Mouse (Mus musculus) midbrain, postnatal 0 days (tissue): Measurements from ENCODE around the gene Chrnd. TPM values are rescaled to one million over a fixed set of nuclear protein-coding genes. Genes with fewer than 3 reads are reported as not detected.
A peak's percentile ranks its signal among the peaks of the same experiment; 100 is the strongest.

Experiments used
- ATAC-seq: fragments of 200-750 bp; cut with Nextera tagmentation; 2 replicates; pipeline ENCODE4 v1.8.0; 2017; ENCODE audit warnings: moderate number of reproducible peaks, mild to moderate bottlenecking, moderate TSS enrichment, moderate library complexity; ENCODE audit not compliant: low FRiP score
- DNase-seq: peaks from one replicate; pipeline ENCODE4 v3.0.0-alpha.2; 2015; ENCODE audit warnings: low spot score
- H3K27ac ChIP-seq: fragments of 300-500 bp; sonication (generic); 2 replicates; pipeline ENCODE4 v1.5.1; 2014; ENCODE audit warnings: low read depth, mild to moderate bottlenecking, low read length, mixed read lengths
- H3K27me3 ChIP-seq: fragments of 300-500 bp; sonication (generic); 2 replicates; pipeline ENCODE4 v1.6.1; 2014; ENCODE audit warnings: low read length, control low read depth, mixed read lengths; ENCODE audit not compliant: insufficient read depth
- H3K36me3 ChIP-seq: fragments of 300-500 bp; sonication (generic); 2 replicates; pipeline ENCODE4 v1.6.1; 2014; ENCODE audit warnings: low read length, control low read depth, mixed read lengths; ENCODE audit not compliant: insufficient read depth
- H3K4me1 ChIP-seq: fragments of 300-500 bp; sonication (generic); 2 replicates; pipeline ENCODE4 v1.6.1; 2014; ENCODE audit warnings: mild to moderate bottlenecking, control low read depth, antibody characterized with exemption, low read length, mixed read lengths; ENCODE audit not compliant: insufficient read depth
- H3K4me2 ChIP-seq: fragments of 300-500 bp; sonication (generic); 2 replicates; pipeline ENCODE4 v1.6.1; 2014; ENCODE audit warnings: low read depth, mild to moderate bottlenecking, low read length, mixed read lengths; ENCODE audit not compliant: poor library complexity, severe bottlenecking
- H3K4me3 ChIP-seq: fragments of 300-500 bp; sonication (generic); 2 replicates; pipeline ENCODE4 v1.5.1; 2014; ENCODE audit warnings: low read depth, mild to moderate bottlenecking, low read length, moderate library complexity
- H3K9ac ChIP-seq: fragments of 300-500 bp; sonication (generic); replicated peaks from 2 replicates; pipeline ENCODE4 v1.6.1; 2014; ENCODE audit warnings: mild to moderate bottlenecking, low read length, moderate library complexity, mixed read lengths; ENCODE audit not compliant: poor library complexity, severe bottlenecking
- H3K9me3 ChIP-seq: fragments of 300-500 bp; sonication (generic); 2 replicates; pipeline ENCODE4 v1.6.1; 2016; ENCODE audit warnings: low read length, control low read depth
- CTCF ChIP-seq: IDR thresholded peaks from 2 replicates; pipeline ENCODE4 v1.5.1; 2016; ENCODE audit warnings: antibody characterized with exemption, mild to moderate bottlenecking
- WGBS: fragments of 180-500 bp; shearing (Covaris S2); extraction: QIAGEN DNeasy Blood & Tissue Kit; methylation state at CpG from one replicate; pipeline ENCODE4 v1.1.7; 2014; 5-methylcytosine and 5-hydroxymethylcytosine counted together
- polyA plus RNA-seq: library from polyadenylated mRNA; unstranded; fragments of >200 nt; fragmentation: Nextera tagmentation; extraction: Ambion mirVana; gene quantifications from 2 replicates; pipeline ENCODE4 v1.2.1, GENCODE M21; 2015
- total RNA-seq: library from RNA; depleted of rRNA; stranded (reverse); fragments of >200 nt; gene quantifications from 2 replicates; pipeline ENCODE4 v1.2.3, GENCODE M21; 2014; rRNA removed

Gene Chrnd
- total and polyA plus RNA-seq, 2 experiments from 2014 or later, result not detected

DNA sequence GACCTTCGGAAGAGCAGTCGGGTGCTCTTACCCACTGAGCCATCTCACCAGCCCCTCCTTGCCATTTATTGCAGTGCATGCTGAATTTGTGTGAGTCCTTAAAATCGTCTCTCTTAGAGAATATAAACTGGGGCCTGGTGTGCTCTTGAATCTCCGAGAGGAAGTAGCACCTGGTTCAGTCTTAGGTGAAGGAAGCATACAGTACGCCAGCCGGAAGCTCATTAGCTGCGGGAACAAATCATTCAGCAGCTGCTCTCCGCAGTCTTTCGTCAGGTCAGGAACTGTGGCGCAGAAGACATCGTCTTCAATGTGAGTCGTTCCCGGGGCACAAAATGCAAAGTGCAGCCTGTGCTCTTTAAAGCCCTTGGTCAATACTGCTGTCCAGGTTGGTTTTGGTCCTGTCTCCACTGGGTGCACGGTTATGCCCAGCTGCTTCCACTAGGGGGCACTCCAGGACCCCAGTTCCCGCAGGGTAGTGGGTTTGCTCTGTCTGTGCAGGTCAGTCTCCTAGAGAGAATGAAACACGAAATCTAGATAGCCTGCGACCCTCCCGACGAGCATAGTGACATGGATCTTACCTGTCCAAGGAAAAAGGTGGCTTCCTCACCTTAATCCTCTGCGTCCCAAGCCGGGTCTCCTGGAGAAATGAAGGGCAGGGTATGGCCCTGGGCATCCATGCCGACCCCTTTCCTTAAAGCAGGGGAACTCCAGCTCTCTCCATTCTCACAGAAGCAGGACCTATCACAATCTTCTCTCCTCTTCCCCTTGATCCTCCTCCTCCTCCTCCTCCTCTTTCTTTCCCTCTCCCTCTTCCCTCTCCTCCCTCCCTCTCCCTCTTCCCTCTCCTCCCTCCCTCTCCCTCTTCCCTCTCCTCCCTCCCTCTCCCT, 55.8 kb downstream of the Chrnd start:
- H3K9me3 ChIP-seq, result no peaks in the 10 kb centered on the region
- no peaks in the 10 kb centered on the region for H3K36me3 ChIP-seq
- no peak overlapping the region for H3K27ac ChIP-seq
- H3K4me3 ChIP-seq, result peak overlapping the region; percentile 0; the same call in 1 of the 2 replicates
- DNase-seq (peak; percentile 75), ATAC-seq (peak; percentile 83)
- TF ChIP-seq CTCF, result peak; percentile 90
- H3K9ac ChIP-seq, result no peak overlapping the region
- H3K4me1 ChIP-seq, result no peaks in the 10 kb centered on the region
- WGBS, result 29% methylated on average over 22 of the region's 22 CpGs
- no peaks in the 10 kb centered on the region for H3K27me3 ChIP-seq
- peak overlapping the region; percentile 7 for H3K4me2 ChIP-seq

Other genes with a start within 250 kb of the Chrnd start
- gene Alppl2, start 100.7 kb upstream of the Chrnd start, total RNA-seq, result not detected in 2 replicates
- gene Alppl2, start 100.7 kb upstream of the Chrnd start, polyA plus RNA-seq, result not detected in 2 replicates
- 0.49 TPM in 1 of 2 replicates, not detected in the other for gene Alpi, start 89.0 kb upstream of the Chrnd start, total RNA-seq
- not detected in 2 replicates for gene Alpi, start 89.0 kb upstream of the Chrnd start, polyA plus RNA-seq
- 0.38 TPM in 1 of 2 replicates, not detected in the other for gene Akp3, start 65.6 kb upstream of the Chrnd start, total RNA-seq
- not detected in 2 replicates for gene Akp3, start 65.6 kb upstream of the Chrnd start, polyA plus RNA-seq
- 15.8 and 16.2 TPM in 2 replicates for gene Ecel1, start 34.1 kb upstream of the Chrnd start, total RNA-seq
- gene Ecel1, start 34.1 kb upstream of the Chrnd start, polyA plus RNA-seq, result 16.7 and 18.9 TPM in 2 replicates
- 0.94 TPM in 1 of 2 replicates, not detected in the other for gene Prss56, start 7.3 kb upstream of the Chrnd start, total RNA-seq
- gene Prss56, start 7.3 kb upstream of the Chrnd start, polyA plus RNA-seq, result 0.07 TPM in 1 of 2 replicates, not detected in the other
- 0.49 TPM in 1 of 2 replicates, not detected in the other for gene Chrng, start 14.1 kb downstream of the Chrnd start, total RNA-seq
- not detected in 2 replicates for gene Chrng, start 14.1 kb downstream of the Chrnd start, polyA plus RNA-seq
- 64.5 and 78.8 TPM in 2 replicates for gene Eif4e2, start 23.3 kb downstream of the Chrnd start, total RNA-seq
- 91.0 and 92.7 TPM in 2 replicates for gene Eif4e2, start 23.3 kb downstream of the Chrnd start, polyA plus RNA-seq
- gene Efhd1, start 73.8 kb downstream of the Chrnd start, total RNA-seq, result 4.2 and 7.8 TPM in 2 replicates
- 1.7 and 2.6 TPM in 2 replicates for gene Efhd1, start 73.8 kb downstream of the Chrnd start, polyA plus RNA-seq
- gene Gigyf2, start 136.4 kb downstream of the Chrnd start, total RNA-seq, result 69.0 and 75.0 TPM in 2 replicates
- 45.4 and 46.4 TPM in 2 replicates for gene Gigyf2, start 136.4 kb downstream of the Chrnd start, polyA plus RNA-seq
- gene Kcnj13, start 204.1 kb downstream of the Chrnd start, total RNA-seq, result 4.5 and 8.0 TPM in 2 replicates
- gene Kcnj13, start 204.1 kb downstream of the Chrnd start, polyA plus RNA-seq, result 10.2 and 10.8 TPM in 2 replicates